Mouse (Mus musculus) stomach, embryonic 16.5 days (tissue): Measurements from ENCODE around the gene Cldn2. TPM values are rescaled to one million over a fixed set of nuclear protein-coding genes. Genes with fewer than 3 reads are reported as not detected.

Experiments used
- ATAC-seq: fragments of 200-750 bp; cut with Nextera tagmentation; 2 replicates; pipeline ENCODE4 v1.8.0; 2017; ENCODE audit warnings: moderate number of reproducible peaks, moderate TSS enrichment; ENCODE audit not compliant: insufficient read depth, low FRiP score
- H3K27ac ChIP-seq: fragments of 300-500 bp; sonication (generic); 2 replicates; pipeline ENCODE4 v1.5.1; 2014; ENCODE audit warnings: low read length
- H3K27me3 ChIP-seq: fragments of 300-500 bp; sonication (generic); 2 replicates; pipeline ENCODE4 v1.6.1; 2014; ENCODE audit warnings: low read length, control low read depth, mixed read lengths; ENCODE audit not compliant: control insufficient read depth, insufficient read depth
- H3K36me3 ChIP-seq: fragments of 300-500 bp; sonication (generic); 2 replicates; pipeline ENCODE4 v1.6.1; 2014; ENCODE audit warnings: low read length; ENCODE audit not compliant: control insufficient read depth, insufficient read depth
- H3K4me1 ChIP-seq: fragments of 300-500 bp; sonication (generic); 2 replicates; pipeline ENCODE4 v1.6.1; 2014; ENCODE audit warnings: low read length, control low read depth, mixed read lengths; ENCODE audit not compliant: control insufficient read depth, insufficient read depth
- H3K4me2 ChIP-seq: fragments of 300-500 bp; sonication (generic); 2 replicates; pipeline ENCODE4 v1.6.1; 2014; ENCODE audit warnings: low read depth, low read length, mixed read lengths
- H3K4me3 ChIP-seq: fragments of 300-500 bp; sonication (generic); replicated peaks from 2 replicates; pipeline ENCODE4 v1.5.1; 2014; ENCODE audit warnings: mild to moderate bottlenecking, low read length
- H3K9ac ChIP-seq: fragments of 300-500 bp; sonication (generic); 2 replicates; pipeline ENCODE4 v1.6.1; 2014; ENCODE audit warnings: low read length
- H3K9me3 ChIP-seq: fragments of 300-500 bp; sonication (generic); replicated peaks from 2 replicates; pipeline ENCODE4 v1.6.1; 2016; ENCODE audit warnings: low read length, control low read depth; ENCODE audit not compliant: control insufficient read depth
- WGBS: fragments of 180-500 bp; shearing (Covaris S2); extraction: QIAGEN DNeasy Blood & Tissue Kit; methylation state at CpG from one replicate; pipeline ENCODE4 v1.1.7; 2014; 5-methylcytosine and 5-hydroxymethylcytosine counted together
- polyA plus RNA-seq: library from polyadenylated mRNA; unstranded; fragments of >200 nt; fragmentation: Nextera tagmentation; extraction: Ambion mirVana; gene quantifications from 2 replicates; pipeline ENCODE4 v1.2.1, GENCODE M21; 2015

The Cldn2 gene
- polyA plus RNA-seq, 1 experiment from 2014 or later = 13.4 TPM

DNA sequence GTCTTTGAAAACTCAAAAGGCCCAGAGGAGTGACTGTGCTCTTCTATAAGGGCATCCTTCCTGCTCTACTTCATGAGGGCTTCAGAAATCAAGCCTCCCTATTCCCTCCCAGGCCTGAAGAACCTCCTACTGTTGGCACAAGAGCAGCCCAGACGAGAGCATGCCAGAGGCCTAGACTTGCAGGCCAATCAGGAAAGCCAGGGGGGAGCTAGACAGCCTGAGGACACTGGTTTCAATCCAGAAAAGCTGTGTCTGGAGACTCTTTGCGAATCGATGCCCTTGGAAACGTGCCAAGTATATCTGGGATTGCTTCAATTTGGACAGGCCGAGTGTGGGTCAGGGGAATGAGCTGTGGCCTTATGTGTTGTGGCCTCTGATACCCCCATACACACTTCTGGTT, 21.2 kb upstream of the Cldn2 start:
- no peak overlapping the region for H3K4me2 ChIP-seq
- H3K27me3 ChIP-seq = peaks cover 3% of the 10 kb centered on the region; the same call in 1 of the 2 replicates
- ATAC-seq = no peak
- 73% methylated on average over 5 of the region's 5 CpGs for WGBS
- no peaks in the 10 kb centered on the region for H3K36me3 ChIP-seq
- H3K9ac ChIP-seq = no peak overlapping the region
- H3K4me1 ChIP-seq = no peaks in the 10 kb centered on the region
- no peak overlapping the region for H3K27ac ChIP-seq
- no peak overlapping the region for H3K4me3 ChIP-seq
- H3K9me3 ChIP-seq = no peaks in the 10 kb centered on the region

DNA sequence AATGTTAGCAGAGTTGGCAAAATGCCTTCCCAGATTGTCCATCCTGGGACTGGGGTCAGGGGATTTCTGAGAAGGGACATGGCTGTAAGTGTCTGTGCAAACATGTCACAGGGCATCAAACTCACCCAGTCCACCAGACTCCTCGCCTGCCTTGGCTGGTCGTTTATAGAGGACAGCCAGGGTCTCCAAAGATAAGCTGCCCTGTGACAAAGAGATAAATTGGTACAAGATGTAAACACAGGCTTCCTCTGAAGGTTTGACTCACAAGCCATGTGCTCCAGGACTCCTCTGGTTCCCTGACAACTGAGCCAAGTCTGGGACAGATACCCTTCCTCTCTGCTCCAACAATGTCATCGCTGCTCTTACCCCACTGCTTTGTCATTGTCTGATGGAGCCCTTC, 19.6 kb upstream of the Cldn2 start:
- Histone ChIP-seq H3K4me3 (no peak overlapping the region), H3K27ac (no peak overlapping the region), H3K9me3 (no peaks in the 10 kb centered on the region), H3K36me3 (no peaks in the 10 kb centered on the region), H3K9ac (no peak overlapping the region), H3K27me3 (peaks cover 3% of the 10 kb centered on the region; the same call in 1 of the 2 replicates), H3K4me2 (no peak overlapping the region), H3K4me1 (no peaks in the 10 kb centered on the region)
- 45% methylated on average over 3 of the region's 3 CpGs for whole genome bisulfite sequencing
- no peak for ATAC-seq

DNA sequence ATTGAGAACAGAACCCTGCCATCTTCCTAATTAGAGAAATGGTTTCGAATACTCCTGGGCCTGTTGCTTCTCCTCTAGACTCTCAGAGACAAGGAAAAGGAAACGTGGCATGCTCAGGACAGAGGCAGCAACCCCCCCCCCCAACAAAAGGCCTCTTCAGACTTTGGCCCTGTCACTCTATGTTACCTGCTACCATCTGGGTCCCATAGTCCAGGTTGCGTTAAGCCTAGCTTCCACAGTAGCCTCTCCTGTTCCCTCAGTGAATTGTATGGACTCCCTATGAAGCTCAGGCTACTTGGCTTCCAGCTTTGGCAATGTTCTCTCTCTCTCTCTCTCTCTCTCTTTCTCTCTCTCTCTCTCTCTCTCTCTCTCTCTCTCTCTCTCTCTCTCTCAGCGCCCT, 19.1 kb upstream of the Cldn2 start:
- H3K36me3 ChIP-seq = no peaks in the 10 kb centered on the region
- no peak overlapping the region for H3K4me3 ChIP-seq
- no peak overlapping the region for H3K9ac ChIP-seq
- H3K4me2 ChIP-seq = no peak overlapping the region
- no peaks in the 10 kb centered on the region for H3K9me3 ChIP-seq
- WGBS = 72% methylated on average over 4 of the region's 4 CpGs
- H3K27me3 ChIP-seq = peaks cover 3% of the 10 kb centered on the region; the same call in 1 of the 2 replicates
- H3K4me1 ChIP-seq = no peaks in the 10 kb centered on the region
- H3K27ac ChIP-seq = no peak overlapping the region
- no peak for ATAC-seq

DNA sequence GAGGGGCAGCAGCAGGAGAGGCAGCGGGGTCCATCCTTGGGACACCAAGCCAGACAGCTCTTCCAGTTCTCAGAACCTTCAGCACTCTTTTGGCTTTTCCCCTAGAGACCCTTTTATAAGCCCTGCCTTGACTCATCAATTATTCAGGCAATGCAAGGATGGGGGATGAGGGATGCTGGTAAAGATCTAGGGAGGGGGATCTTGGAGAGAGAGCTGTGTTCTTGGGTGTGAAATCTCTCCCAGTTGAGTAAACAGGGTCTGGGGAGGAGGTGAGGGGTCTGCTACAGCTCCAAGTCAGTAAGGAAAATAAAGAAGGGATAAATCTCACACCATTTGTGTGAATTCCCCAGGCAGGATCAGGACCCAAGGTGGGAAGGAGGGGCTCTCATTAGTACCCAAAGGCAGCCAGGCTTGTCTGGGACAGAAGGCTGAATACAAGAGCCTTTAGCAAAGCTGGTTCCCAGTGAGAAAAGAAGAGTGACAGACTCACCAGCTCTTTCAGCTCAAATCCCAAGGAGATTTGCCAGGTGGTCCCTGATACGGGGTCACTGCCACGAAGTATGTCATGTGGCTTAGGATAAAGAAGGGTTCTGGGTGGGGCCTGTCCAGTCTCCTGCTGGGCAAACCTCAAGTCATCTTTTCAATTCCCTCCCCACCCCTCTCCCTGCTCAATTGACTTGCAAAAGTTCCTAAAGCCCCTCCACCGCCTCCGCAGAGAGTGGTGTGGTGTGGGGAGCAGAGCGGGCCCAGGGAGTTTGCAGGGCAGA, 18.2 kb upstream of the Cldn2 start, which contains the start of gene Ripply1:
TSS of gene Ripply1 (minus strand) at position 76 of the 767 bp plus-strand sequence.
- 69% methylated on average over 6 of the region's 6 CpGs for WGBS
- no peak within 1 kb of the TSS for H3K4me2 ChIP-seq

DNA sequence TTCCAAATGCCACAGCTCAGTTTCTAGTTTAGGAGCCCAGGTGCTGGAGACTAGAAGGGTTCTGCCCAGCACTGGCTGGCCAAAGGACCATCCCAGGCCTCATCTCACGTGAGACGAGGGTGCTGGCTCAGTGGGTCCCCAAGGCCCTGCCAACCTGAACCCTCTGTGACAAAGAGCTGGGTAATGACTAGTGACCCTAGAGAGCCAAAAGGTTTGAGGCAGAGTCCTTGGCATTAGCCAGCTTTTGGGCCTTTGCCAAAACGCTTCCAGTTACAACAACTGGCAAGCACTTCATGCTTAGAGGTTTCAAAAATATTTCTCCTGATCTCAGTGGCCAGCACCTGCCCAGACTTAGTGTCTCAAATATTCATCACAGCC, 17.6 kb upstream of the Cldn2 start:
- no peaks in the 10 kb centered on the region for H3K4me1 ChIP-seq
- no peak for ATAC-seq

More for the DNA sequence above, 18.2 kb upstream of the Cldn2 start, which contains the start of gene Ripply1:
- Histone ChIP-seq H3K4me3 (no peak within 1 kb of the TSS), H3K9ac (no peak within 1 kb of the TSS), H3K27me3 (peaks cover 3% of the 10 kb centered on the region; the same call in 1 of the 2 replicates), H3K9me3 (no peaks in the 10 kb centered on the region), H3K36me3 (no peaks in the 10 kb centered on the region), H3K4me1 (no peaks in the 10 kb centered on the region), H3K27ac (no peak within 1 kb of the TSS)
- no peak for ATAC-seq

DNA sequence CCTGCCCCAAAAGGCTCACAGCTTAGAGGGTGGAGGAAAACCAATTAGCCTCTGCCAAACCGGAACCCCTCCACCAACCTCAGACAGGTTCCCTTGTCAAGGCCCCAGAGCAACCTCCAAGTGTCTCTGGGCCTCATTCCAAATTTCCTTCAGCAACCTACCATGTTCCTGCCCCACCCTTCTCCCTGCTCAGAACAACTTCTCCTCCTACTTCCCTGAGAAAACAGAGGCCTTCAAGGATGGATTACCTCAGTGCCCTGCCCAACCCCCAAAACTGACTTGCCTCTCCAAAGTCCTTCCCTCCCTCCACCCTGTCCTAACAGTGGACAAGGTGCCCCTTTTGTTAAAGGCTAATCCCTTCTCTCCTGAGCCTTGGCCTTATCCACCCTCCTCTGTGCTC, 14.9 kb upstream of the Cldn2 start:
- H3K9me3 ChIP-seq = no peaks in the 10 kb centered on the region
- H3K4me1 ChIP-seq = no peaks in the 10 kb centered on the region
- ATAC-seq = no peak
- no peak overlapping the region for H3K27ac ChIP-seq
- H3K36me3 ChIP-seq = no peaks in the 10 kb centered on the region
- H3K4me2 ChIP-seq = no peak overlapping the region
- H3K27me3 ChIP-seq = peaks cover 3% of the 10 kb centered on the region
- 15% methylated on average over 1 of the region's 1 CpGs for WGBS
- H3K9ac ChIP-seq = no peak overlapping the region
- no peak overlapping the region for H3K4me3 ChIP-seq

More for the DNA sequence above, 17.6 kb upstream of the Cldn2 start:
- H3K4me3 ChIP-seq = no peak overlapping the region
- no peaks in the 10 kb centered on the region for H3K36me3 ChIP-seq
- 69% methylated on average over 3 of the region's 3 CpGs for WGBS
- H3K4me2 ChIP-seq = no peak overlapping the region
- H3K9me3 ChIP-seq = no peaks in the 10 kb centered on the region
- H3K9ac ChIP-seq = no peak overlapping the region
- H3K27ac ChIP-seq = no peak overlapping the region
- H3K27me3 ChIP-seq = peaks cover 3% of the 10 kb centered on the region; the same call in 1 of the 2 replicates

DNA sequence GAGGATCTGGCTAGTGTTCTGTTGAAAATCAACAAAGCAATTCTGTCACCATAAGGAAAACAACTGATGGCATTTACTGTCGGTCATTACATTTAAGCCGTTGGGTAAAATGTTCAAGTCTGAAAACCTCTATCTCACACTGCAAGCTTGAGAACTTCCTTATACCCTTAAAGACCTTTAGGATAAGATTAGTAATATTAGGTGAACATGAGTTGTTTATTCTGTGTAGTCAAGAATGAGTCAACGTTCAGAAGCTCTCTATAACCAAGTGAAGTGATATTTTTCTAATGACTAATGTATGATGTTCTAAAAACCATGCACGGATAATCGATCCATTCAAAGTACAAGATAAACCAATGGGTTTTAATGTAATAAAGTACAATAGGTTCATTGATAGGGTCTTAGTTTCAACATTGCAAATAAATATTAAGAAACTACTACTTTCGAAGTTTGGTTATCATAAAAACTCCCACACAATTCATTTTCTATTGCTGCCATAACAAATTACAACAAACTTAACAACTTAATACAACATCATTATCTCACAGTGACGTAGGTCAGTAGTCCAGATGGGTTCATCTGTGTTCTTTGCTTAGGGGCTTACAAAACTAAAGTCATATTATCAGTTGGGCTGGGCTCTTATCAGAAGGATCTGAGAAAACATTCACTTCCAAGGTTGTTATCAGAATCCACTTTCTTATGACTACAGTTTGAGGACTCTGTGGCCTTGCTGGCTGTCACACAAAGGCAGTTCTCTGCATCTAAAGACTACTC, 6.4 kb upstream of the Cldn2 start:
- Histone ChIP-seq H3K9ac (no peak overlapping the region), H3K36me3 (no peaks in the 10 kb centered on the region), H3K27ac (no peak overlapping the region), H3K4me2 (no peak overlapping the region), H3K9me3 (no peaks in the 10 kb centered on the region), H3K27me3 (peaks cover 3% of the 10 kb centered on the region), H3K4me3 (no peak overlapping the region), H3K4me1 (no peaks in the 10 kb centered on the region)
- ATAC-seq = no peak
- WGBS = 66% methylated on average over 7 of the region's 7 CpGs

DNA sequence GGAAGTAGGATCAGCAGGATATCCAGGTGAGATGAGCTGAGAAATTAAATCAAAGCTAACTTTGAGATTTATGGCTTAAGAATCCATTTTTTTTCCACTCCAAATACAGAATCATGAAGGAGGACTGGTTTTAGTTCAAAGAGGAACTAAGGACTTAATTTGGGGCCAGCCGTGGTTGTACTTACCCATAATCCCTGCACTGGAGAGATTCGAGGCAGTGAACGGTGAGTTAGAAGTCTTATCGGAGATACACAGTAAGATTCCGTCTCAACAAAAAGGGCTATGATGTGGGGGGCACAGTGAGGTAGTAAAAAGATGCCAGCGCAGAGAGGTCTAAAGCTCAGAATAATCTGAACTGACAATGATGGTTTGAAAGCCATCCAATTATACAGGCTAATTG, 4.6 kb upstream of the Cldn2 start:
- ATAC-seq = no peak
- WGBS = 86% methylated on average over 6 of the region's 6 CpGs
- no peak overlapping the region for H3K27ac ChIP-seq
- H3K27me3 ChIP-seq = peaks cover 5% of the 10 kb centered on the region; the same call in 1 of the 2 replicates
- no peak overlapping the region for H3K4me3 ChIP-seq
- H3K9ac ChIP-seq = no peak overlapping the region
- H3K4me2 ChIP-seq = no peak overlapping the region
- H3K9me3 ChIP-seq = no peaks in the 10 kb centered on the region
- no peaks in the 10 kb centered on the region for H3K36me3 ChIP-seq
- H3K4me1 ChIP-seq = no peaks in the 10 kb centered on the region

DNA sequence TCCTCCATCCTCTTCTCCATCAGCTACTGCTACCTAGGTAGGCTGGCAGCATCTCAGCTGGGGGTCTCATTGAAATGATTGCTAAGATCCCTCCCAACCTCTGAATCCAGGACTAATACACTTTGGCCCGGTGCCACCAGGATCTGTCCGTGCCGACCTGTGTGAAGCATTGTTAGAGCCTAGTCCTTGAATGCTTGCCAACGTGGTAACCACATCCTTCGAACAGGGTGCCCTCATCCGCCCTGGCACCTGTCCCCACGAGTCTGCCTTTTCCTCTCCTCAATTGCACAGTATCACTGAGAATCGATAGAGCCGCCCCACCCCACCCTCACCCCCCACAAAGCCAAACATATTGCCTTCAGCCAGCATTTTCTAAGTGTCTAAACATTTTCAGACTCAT, 2.8 kb upstream of the Cldn2 start:
- Histone ChIP-seq H3K27ac (no peak overlapping the region), H3K9ac (no peak overlapping the region), H3K27me3 (peaks cover 6% of the 10 kb centered on the region; the same call in 1 of the 2 replicates), H3K4me2 (no peak overlapping the region), H3K4me3 (no peak overlapping the region), H3K36me3 (no peaks in the 10 kb centered on the region), H3K9me3 (no peaks in the 10 kb centered on the region), H3K4me1 (no peaks in the 10 kb centered on the region)
- 72% methylated on average over 9 of the region's 9 CpGs for WGBS
- no peak for ATAC-seq
